Mouse (Mus musculus) urinary bladder, postnatal 14 days (tissue): ENCODE results near the gene Slc44a3.

ENCODE experiments used
- DNase-seq: peaks from one replicate; pipeline ENCODE4 v3.0.0; 2021; ENCODE audit warnings: low spot score

The Slc44a3 gene

GRCm38 (mm10) chr3:121500225-121500624 lies 32.0 kb downstream of the Slc44a3 start:
- DNase-seq, result peak; percentile 84

- no peak for DNase-seq
These were observed 38.2 kb downstream of the Slc44a3 start for GRCm38 (mm10) chr3:121493997-121494421.

GRCm38 (mm10) chr3:121492026-121492425 lies 40.2 kb downstream of the Slc44a3 start:
- no peak for DNase-seq

GRCm38 (mm10) chr3:121490941-121491340 lies 41.3 kb downstream of the Slc44a3 start:
- DNase-seq, result no peak

- DNase-seq, result no peak
These were observed 42.6 kb downstream of the Slc44a3 start for GRCm38 (mm10) chr3:121489462-121490118.

- no peak for DNase-seq
These were observed 47.0 kb downstream of the Slc44a3 start for GRCm38 (mm10) chr3:121485201-121485600.

- no peak for DNase-seq
These were observed 48.7 kb downstream of the Slc44a3 start for GRCm38 (mm10) chr3:121483266-121484161.

GRCm38 (mm10) chr3:121481564-121481963 lies 50.6 kb downstream of the Slc44a3 start:
- DNase-seq, result no peak

- no peak for DNase-seq
These were observed 51.2 kb downstream of the Slc44a3 start for GRCm38 (mm10) chr3:121480961-121481436.

- DNase-seq, result no peak
These were observed 51.9 kb downstream of the Slc44a3 start for GRCm38 (mm10) chr3:121480030-121480960.

GRCm38 (mm10) chr3:121474738-121475137 lies 57.5 kb downstream of the Slc44a3 start:
- no peak for DNase-seq

GRCm38 (mm10) chr3:121471703-121472102 lies 60.5 kb downstream of the Slc44a3 start:
- no peak for DNase-seq

- DNase-seq, result peak; percentile 46
These were observed 62.8 kb downstream of the Slc44a3 start for GRCm38 (mm10) chr3:121469185-121469975.

- DNase-seq, result no peak
These were observed 64.1 kb downstream of the Slc44a3 start for GRCm38 (mm10) chr3:121468136-121468535.

- no peak for DNase-seq
These were observed 65.1 kb downstream of the Slc44a3 start for GRCm38 (mm10) chr3:121467094-121467552.

GRCm38 (mm10) chr3:121465795-121466194 lies 66.4 kb downstream of the Slc44a3 start:
- no peak for DNase-seq

GRCm38 (mm10) chr3:121464733-121465305 lies 67.4 kb downstream of the Slc44a3 start:
- DNase-seq, result no peak

- DNase-seq, result peak; percentile 52
These were observed 69.4 kb downstream of the Slc44a3 start for GRCm38 (mm10) chr3:121462782-121463181.

GRCm38 (mm10) chr3:121461477-121461876 lies 70.7 kb downstream of the Slc44a3 start:
- DNase-seq, result no peak

GRCm38 (mm10) chr3:121460473-121461193 lies 71.6 kb downstream of the Slc44a3 start:
- DNase-seq, result no peak
